Mouse (Mus musculus) limb, embryonic 12.5 days (tissue): Measurements from ENCODE around the gene Jazf1. TPM values are rescaled to one million over a fixed set of nuclear protein-coding genes. Genes with fewer than 3 reads are reported as not detected.

Source experiments
- ATAC-seq: fragments of 200-750 bp; cut with Nextera tagmentation; 2 replicates; pipeline ENCODE4 v1.8.0; 2017; ENCODE audit warnings: low read depth, moderate TSS enrichment; ENCODE audit not compliant: insufficient number of reproducible peaks, insufficient read depth, low FRiP score, low TSS enrichment
- H3K27ac ChIP-seq: fragments of 300-500 bp; sonication (generic); 2 replicates; pipeline ENCODE4 v1.5.1; 2016; ENCODE audit warnings: mild to moderate bottlenecking, moderate library complexity
- H3K27me3 ChIP-seq: fragments of 300-500 bp; sonication (generic); 2 replicates; pipeline ENCODE4 v1.6.1; 2016; ENCODE audit warnings: mild to moderate bottlenecking, moderate library complexity
- H3K36me3 ChIP-seq: fragments of 300-500 bp; sonication (generic); 2 replicates; pipeline ENCODE4 v1.6.1; 2016; ENCODE audit warnings: mild to moderate bottlenecking, moderate library complexity
- H3K4me1 ChIP-seq: fragments of 300-500 bp; sonication (generic); replicated peaks from 2 replicates; pipeline ENCODE4 v1.6.1; 2016
- H3K4me2 ChIP-seq: fragments of 300-500 bp; sonication (generic); 2 replicates; pipeline ENCODE4 v1.6.1; 2016; ENCODE audit warnings: mild to moderate bottlenecking, moderate library complexity
- H3K4me3 ChIP-seq: fragments of 300-500 bp; sonication (generic); replicated peaks from 2 replicates; pipeline ENCODE4 v1.5.1; 2016; ENCODE audit warnings: mild to moderate bottlenecking
- H3K9ac ChIP-seq: fragments of 300-500 bp; sonication (generic); replicated peaks from 2 replicates; pipeline ENCODE4 v1.6.1; 2016; ENCODE audit warnings: mild to moderate bottlenecking, moderate library complexity
- H3K9me3 ChIP-seq: fragments of 300-500 bp; sonication (generic); 2 replicates; pipeline ENCODE4 v1.6.1; 2016; ENCODE audit warnings: mild to moderate bottlenecking, moderate library complexity
- WGBS: fragments of 180-500 bp; shearing (Covaris S2); methylation state at CpG from one replicate; pipeline ENCODE4 v1.1.7; 2016; 5-methylcytosine and 5-hydroxymethylcytosine counted together
- polyA plus RNA-seq: library from polyadenylated mRNA; unstranded; fragments of >200 nt; fragmentation: Nextera tagmentation; extraction: Ambion mirVana; gene quantifications from 2 replicates; pipeline ENCODE4 v1.2.1, GENCODE M21; 2016

Gene Jazf1
- polyA plus RNA-seq, 1 experiment from 2014 or later: 12.8 TPM

DNA sequence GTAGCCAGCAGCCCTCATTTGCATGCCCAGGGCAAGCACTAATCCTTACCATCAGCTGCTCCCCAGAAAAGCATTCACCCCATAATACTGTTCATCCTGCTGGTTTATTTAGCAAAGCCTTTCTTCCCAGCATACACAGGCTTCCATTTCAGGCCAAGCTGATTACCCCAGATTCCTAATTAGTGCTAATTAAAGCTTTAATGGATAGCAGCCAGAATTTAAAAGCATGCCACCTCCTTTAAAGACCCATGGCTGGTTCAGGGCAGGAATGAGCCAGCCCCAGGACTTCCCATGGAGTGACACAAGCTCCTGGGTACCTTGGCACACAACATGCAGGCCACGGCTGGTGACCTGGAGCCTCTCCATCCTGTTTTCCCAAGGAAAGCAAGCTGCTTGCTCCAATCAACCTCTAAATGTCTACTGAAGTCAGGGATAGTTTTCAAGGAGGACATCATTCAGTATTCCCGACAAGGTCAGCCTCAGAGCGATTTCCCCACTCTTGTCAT lies 243.4 kb downstream of the Jazf1 start:
- ATAC-seq: no peak
- Histone ChIP-seq H3K27ac (peak overlapping the region; percentile 69), H3K9me3 (no peaks in the 10 kb centered on the region), H3K4me2 (no peak overlapping the region), H3K9ac (no peak overlapping the region), H3K27me3 (peaks cover 4% of the 10 kb centered on the region), H3K4me3 (no peak overlapping the region), H3K4me1 (peaks cover 75% of the 10 kb centered on the region), H3K36me3 (no peaks in the 10 kb centered on the region)
- 57% methylated on average over 3 of the region's 3 CpGs for WGBS

GRCm38 (mm10) chr6:52823064-52823463 lies 245.4 kb downstream of the Jazf1 start:
- peaks cover 60% of the 10 kb centered on the region for H3K4me1 ChIP-seq
- H3K9ac ChIP-seq: no peak overlapping the region
- WGBS: 19% methylated on average over 7 of the region's 7 CpGs
- peak overlapping the region; percentile 47 for H3K27ac ChIP-seq
- no peaks in the 10 kb centered on the region for H3K9me3 ChIP-seq
- H3K27me3 ChIP-seq: peaks cover 4% of the 10 kb centered on the region
- H3K4me2 ChIP-seq: peak overlapping the region; percentile 18; the same call in 1 of the 2 replicates
- H3K36me3 ChIP-seq: no peaks in the 10 kb centered on the region
- H3K4me3 ChIP-seq: no peak overlapping the region
- no peak for ATAC-seq

- Histone ChIP-seq H3K27ac (peak overlapping the region; percentile 20), H3K9ac (no peak overlapping the region), H3K9me3 (no peaks in the 10 kb centered on the region), H3K4me3 (no peak overlapping the region), H3K4me2 (0 out of 2 replicates have a peak overlapping the region, but pooled peaks have one; percentile 18), H3K27me3 (peaks cover 4% of the 10 kb centered on the region), H3K4me1 (peaks cover 57% of the 10 kb centered on the region), H3K36me3 (no peaks in the 10 kb centered on the region)
- no peak for ATAC-seq
- 59% methylated on average over 2 of the region's 2 CpGs for WGBS
Measured at GRCm38 (mm10) chr6:52822625-52823024, 245.8 kb downstream of the Jazf1 start.

DNA sequence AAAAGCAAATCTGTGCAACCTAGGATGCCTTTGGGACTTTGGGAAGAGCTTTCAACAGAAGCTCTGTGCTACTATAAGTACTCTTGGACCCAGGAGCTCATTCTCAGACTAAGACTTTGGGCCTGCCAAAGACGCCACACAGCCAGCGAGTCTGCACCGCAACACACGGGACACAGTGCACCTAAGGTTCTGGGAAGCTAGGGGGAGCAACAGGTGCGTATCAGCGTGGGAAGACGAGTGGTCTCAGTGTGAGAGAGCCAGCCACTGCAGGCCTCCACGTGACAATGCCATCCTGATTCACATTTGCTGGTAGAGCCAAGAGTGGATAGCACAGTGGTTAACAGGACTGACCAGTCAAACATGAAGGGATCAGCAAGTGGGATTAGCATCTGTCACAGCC lies 249.1 kb downstream of the Jazf1 start:
- no peak overlapping the region for H3K4me2 ChIP-seq
- no peak overlapping the region for H3K4me3 ChIP-seq
- H3K27ac ChIP-seq: no peak overlapping the region
- no peaks in the 10 kb centered on the region for H3K9me3 ChIP-seq
- no peaks in the 10 kb centered on the region; the same call in none of the 2 replicates for H3K27me3 ChIP-seq
- WGBS: 70% methylated on average over 8 of the region's 8 CpGs
- peaks cover 39% of the 10 kb centered on the region for H3K4me1 ChIP-seq
- H3K36me3 ChIP-seq: no peaks in the 10 kb centered on the region
- no peak overlapping the region for H3K9ac ChIP-seq
- ATAC-seq: no peak

DNA sequence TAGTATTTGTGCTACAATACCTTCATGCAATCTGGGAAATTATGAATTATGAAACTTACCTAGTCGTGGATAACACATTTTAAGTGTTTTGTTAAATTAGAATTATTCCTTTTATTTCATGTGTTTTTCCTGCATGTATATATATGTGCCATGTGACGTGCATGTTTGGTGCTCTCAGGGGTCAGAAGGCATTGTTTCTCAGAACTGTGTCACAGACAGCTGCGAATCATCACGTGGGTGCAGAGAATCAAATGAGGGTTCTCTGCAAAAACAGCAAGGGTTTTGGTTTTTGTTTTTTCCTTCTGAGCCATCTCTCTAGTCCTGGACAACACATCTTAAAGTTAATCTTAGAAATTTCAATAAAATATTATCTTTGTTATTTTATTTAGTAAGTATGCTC lies 250.4 kb downstream of the Jazf1 start:
- ATAC-seq: no peak
- peaks cover 28% of the 10 kb centered on the region for H3K4me1 ChIP-seq
- H3K4me2 ChIP-seq: no peak overlapping the region
- no peaks in the 10 kb centered on the region for H3K9me3 ChIP-seq
- H3K9ac ChIP-seq: no peak overlapping the region
- no peaks in the 10 kb centered on the region; the same call in 1 of the 2 replicates for H3K27me3 ChIP-seq
- H3K36me3 ChIP-seq: no peaks in the 10 kb centered on the region
- H3K4me3 ChIP-seq: no peak overlapping the region
- 90% methylated on average over 4 of the region's 4 CpGs for WGBS
- H3K27ac ChIP-seq: no peak overlapping the region

DNA sequence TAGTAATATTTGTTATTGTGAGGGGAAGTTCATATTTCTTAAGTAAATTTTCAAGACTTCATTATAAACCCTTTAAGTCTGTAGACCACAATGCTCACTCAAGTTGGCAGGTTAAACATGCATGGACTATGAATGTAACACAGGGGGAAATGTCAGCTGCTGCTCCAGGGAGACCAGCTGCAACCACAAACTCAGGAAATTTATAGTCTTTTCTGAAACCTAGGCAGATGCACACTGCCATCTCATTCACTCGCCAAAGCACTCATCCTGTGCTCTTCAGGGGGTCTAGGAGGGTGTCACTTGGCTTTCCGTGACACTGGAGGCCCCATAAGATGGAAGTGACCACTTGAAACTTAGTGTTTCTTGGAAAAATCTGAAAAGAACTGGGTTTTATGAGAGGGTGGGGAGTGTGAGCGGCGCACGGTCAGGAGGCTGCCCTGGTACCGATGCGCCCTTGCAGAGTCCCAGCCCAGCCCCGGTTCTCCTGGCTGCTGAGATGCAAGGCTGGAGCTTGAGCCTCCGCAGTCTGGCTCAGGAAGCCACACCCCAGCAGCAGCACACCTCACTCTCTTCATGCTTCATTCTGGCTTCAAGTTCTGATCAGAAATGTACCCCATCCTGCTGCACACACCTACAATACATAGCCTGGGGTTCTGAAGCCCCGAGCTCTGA lies 251.1 kb downstream of the Jazf1 start:
- Histone ChIP-seq H3K27ac (peak overlapping the region; percentile 57; the same call in 1 of the 2 replicates), H3K9me3 (no peaks in the 10 kb centered on the region), H3K4me3 (no peak overlapping the region), H3K4me1 (peaks cover 22% of the 10 kb centered on the region), H3K9ac (no peak overlapping the region), H3K4me2 (no peak overlapping the region), H3K27me3 (no peaks in the 10 kb centered on the region; the same call in 1 of the 2 replicates), H3K36me3 (no peaks in the 10 kb centered on the region)
- ATAC-seq: no peak
- 78% methylated on average over 10 of the region's 10 CpGs for WGBS

GRCm38 (mm10) chr6:52805237-52805856 lies 263.1 kb downstream of the Jazf1 start:
- no peaks in the 10 kb centered on the region for H3K9me3 ChIP-seq
- H3K4me3 ChIP-seq: no peak overlapping the region
- WGBS: 79% methylated on average over 3 of the region's 3 CpGs
- no peak overlapping the region for H3K9ac ChIP-seq
- H3K4me2 ChIP-seq: no peak overlapping the region
- H3K27me3 ChIP-seq: no peaks in the 10 kb centered on the region
- H3K36me3 ChIP-seq: no peaks in the 10 kb centered on the region
- H3K27ac ChIP-seq: peak overlapping the region; percentile 73; the same call in 1 of the 2 replicates
- ATAC-seq: 0 out of 2 replicates have a peak, but pooled peaks have one; percentile 64
- peaks cover 53% of the 10 kb centered on the region for H3K4me1 ChIP-seq

DNA sequence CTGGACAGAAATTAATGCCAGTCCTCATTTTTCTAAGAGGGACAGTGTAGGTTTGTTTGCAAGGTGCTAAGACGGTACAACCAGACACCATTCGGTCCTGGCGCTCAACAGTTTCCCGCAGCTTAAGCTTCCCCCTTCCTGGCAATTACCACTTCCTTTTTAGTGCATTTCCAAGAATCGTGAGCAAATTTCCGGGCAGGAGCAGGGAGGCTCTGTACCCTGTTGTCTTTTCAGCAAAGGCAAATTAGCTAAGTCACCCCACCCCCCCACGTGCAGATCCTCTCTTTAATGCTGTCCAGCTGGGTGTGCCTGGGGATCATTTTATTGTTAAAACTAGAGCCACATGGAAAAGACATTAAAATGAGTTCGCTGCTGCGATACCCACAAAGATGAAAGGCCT lies 266.2 kb downstream of the Jazf1 start:
- Histone ChIP-seq H3K4me2 (peak overlapping the region; percentile 4; the same call in 1 of the 2 replicates), H3K27ac (peak overlapping the region; percentile 78), H3K4me3 (no peak overlapping the region), H3K4me1 (peaks cover 63% of the 10 kb centered on the region), H3K9me3 (peaks cover 8% of the 10 kb centered on the region; the same call in 1 of the 2 replicates), H3K9ac (no peak overlapping the region), H3K36me3 (no peaks in the 10 kb centered on the region), H3K27me3 (no peaks in the 10 kb centered on the region)
- no peak for ATAC-seq
- WGBS: 12% methylated on average over 9 of the region's 9 CpGs

GRCm38 (mm10) chr6:52797252-52797800 lies 271.1 kb downstream of the Jazf1 start:
- no peak overlapping the region for H3K4me3 ChIP-seq
- H3K27ac ChIP-seq: peak overlapping the region; percentile 92
- peak; percentile 55; the same call in 1 of the 2 replicates for ATAC-seq
- H3K9ac ChIP-seq: no peak overlapping the region
- H3K36me3 ChIP-seq: no peaks in the 10 kb centered on the region
- 0 out of 2 replicates have a peak, but pooled peaks cover 5% of the 10 kb centered on the region for H3K27me3 ChIP-seq
- no peak overlapping the region for H3K4me2 ChIP-seq
- 19% methylated on average over 6 of the region's 6 CpGs for WGBS
- H3K9me3 ChIP-seq: peaks cover 8% of the 10 kb centered on the region; the same call in 1 of the 2 replicates
- peaks cover 75% of the 10 kb centered on the region for H3K4me1 ChIP-seq

- Histone ChIP-seq H3K4me1 (peaks cover 71% of the 10 kb centered on the region), H3K36me3 (no peaks in the 10 kb centered on the region), H3K4me2 (peak overlapping the region; percentile 42; the same call in 1 of the 2 replicates), H3K27ac (peak overlapping the region; percentile 92), H3K9me3 (peaks cover 8% of the 10 kb centered on the region; the same call in 1 of the 2 replicates), H3K4me3 (no peak overlapping the region), H3K27me3 (0 out of 2 replicates have a peak, but pooled peaks cover 5% of the 10 kb centered on the region), H3K9ac (no peak overlapping the region)
- 0 out of 2 replicates have a peak, but pooled peaks have one; percentile 14 for ATAC-seq
- 60% methylated on average over 1 of the region's 1 CpGs for WGBS
Measured at GRCm38 (mm10) chr6:52796691-52797090, 271.7 kb downstream of the Jazf1 start.

DNA sequence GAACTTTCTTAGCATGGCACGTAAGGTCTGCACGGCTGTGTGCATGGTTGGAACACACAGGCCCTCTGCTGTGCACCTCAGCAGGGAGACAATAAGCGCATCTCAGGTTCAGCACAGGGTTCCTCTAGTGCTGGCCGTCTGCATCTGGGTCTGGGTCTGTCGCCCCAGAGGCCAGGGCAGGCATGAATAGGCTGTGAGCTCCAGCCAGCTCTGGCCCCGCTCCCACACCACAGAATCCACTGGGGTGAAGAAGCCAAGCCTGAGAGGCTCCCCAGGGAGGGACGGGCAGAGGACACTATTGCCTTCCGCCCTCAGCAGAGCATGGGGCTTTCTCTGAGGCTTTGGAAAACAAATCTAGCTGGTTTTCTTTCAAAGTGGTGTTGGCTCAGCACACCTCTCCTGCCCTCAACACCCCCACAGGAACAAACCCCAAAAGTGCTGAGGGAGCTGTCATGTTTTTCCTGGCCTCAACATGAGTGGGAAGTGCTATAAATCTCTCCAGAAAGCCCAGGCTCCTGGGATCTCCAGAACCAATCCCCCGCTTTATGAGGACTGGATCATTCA lies 272.3 kb downstream of the Jazf1 start:
- Histone ChIP-seq H3K4me1 (peaks cover 66% of the 10 kb centered on the region), H3K4me3 (no peak overlapping the region), H3K9ac (no peak overlapping the region), H3K9me3 (peaks cover 8% of the 10 kb centered on the region; the same call in 1 of the 2 replicates), H3K4me2 (peak overlapping the region; percentile 42), H3K27me3 (0 out of 2 replicates have a peak, but pooled peaks cover 5% of the 10 kb centered on the region), H3K27ac (peak overlapping the region; percentile 92), H3K36me3 (no peaks in the 10 kb centered on the region)
- 53% methylated on average over 9 of the region's 9 CpGs for WGBS
- no peak for ATAC-seq
